Mouse (Mus musculus) embryo, embryonic 11.5 days (tissue): ENCODE measurements around the gene Tef.
A peak's percentile ranks its signal among the peaks of the same experiment; 100 is the strongest.

Experiments used
- DNase-seq: peaks from one replicate; pipeline ENCODE4 v3.0.0-alpha.2; 2012; ENCODE audit warnings: low read depth, low spot score

Tef gene

GRCm38 (mm10) chr15:81798421-81798820 lies 3.8 kb upstream of the Tef start:
- DNase-seq, result no peak

DNA sequence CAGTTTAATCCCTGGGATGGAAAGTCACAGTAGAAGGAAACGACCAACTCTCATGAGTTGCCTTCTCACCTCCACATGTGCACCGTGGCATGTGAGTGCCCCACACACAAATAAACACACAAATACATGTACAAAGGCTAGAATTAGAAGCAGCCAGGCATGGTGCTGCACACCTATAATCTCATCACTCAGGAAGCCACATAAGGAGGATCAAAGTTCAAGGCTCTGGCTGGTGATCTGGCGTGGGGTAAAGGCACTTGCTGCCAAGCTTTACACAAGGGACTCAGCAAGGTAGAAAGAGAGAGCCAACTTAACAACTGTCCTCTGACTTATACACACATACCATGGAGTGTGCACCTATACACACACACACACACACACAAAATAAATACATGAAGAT lies 1.8 kb upstream of the Tef start:
- DNase-seq, result no peak

DNA sequence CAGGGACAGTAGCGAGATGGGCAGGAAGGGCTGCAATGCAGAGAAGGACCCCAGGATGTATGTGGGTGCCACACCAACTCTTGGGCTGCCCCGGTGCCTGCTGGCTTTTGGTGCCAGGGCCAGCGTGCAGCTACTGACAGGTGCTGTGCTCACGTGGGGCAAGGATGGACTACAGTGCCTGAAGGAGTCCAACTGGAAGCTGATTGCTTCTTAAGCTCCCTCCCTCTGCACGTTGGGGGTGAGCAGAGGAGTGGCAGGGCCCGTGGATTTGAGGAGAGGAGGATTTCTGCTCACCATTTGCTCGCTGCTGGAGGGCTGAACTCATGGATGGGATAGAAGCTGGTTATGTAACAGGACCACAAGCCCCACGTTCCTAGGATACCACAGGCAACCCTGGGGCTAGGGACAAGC lies 725 bp downstream of the Tef start:
- no peak for DNase-seq

DNA sequence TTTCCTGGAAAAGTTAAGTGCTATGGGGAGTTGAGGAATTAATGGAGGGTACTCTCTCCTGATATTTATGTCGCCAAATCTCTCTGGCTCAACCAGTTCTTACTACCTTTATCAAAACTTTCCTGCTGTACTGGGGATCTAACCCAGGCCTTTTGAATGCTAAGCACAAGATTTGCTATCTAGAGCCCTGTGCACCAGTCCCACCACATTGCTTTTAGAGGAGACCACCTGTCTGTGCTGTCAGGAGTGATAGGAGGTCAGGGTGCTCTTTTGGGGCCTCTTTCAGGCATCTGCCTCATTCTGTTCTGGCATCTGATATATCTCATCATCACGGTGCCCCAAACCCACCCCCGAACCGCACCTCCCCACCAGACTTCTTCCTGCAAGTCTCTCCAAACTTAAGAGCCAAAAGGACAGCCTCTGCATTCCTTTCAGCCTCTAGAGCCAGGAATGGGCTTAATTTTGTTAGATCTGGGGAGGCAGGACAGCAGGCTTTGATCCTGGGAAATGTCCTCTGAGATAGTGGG lies 1.3 kb downstream of the Tef start:
- no peak for DNase-seq

GRCm38 (mm10) chr15:81804172-81804571 lies 2.0 kb downstream of the Tef start:
- no peak for DNase-seq

GRCm38 (mm10) chr15:81804883-81805282 lies 2.7 kb downstream of the Tef start:
- DNase-seq, result no peak

- DNase-seq, result peak; percentile 13
Observed at GRCm38 (mm10) chr15:81805624-81806023, 3.4 kb downstream of the Tef start.

DNA sequence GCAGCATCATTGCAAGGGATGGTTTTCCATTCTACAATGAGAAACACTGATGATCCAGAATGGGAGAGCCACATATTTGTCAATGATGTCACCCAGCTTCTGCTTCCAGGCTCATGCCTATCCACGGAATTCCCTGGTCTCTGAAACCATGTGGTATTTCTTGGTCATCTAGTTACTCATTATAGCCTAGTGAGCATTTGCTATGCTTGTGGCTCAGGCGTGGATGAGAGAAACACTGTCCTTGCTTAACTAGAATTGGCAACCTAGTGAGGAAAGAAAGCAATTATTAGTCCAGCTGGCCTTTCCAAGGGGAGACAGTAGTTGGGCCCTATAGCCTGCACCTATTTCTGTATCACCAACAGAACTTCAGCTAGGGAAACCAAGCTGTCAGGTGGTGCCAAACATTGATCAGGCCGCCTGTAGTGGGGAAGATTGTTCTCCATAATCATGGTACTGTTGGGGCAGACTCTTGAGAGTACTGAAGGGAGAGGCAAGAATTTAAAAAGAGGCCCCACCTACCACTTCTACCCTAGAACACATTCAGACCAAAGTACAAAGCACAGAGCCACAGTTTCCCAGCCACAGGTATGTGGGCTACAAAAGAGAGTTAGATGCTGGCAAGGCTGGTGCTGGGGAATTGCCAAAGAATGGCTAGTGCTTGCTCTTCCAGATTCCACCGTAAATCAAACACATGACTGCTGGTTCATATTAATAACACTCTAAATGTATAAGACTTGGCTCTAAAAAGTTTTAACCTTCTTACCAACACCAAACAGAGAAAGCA lies 4.6 kb downstream of the Tef start:
- DNase-seq, result no peak

DNA sequence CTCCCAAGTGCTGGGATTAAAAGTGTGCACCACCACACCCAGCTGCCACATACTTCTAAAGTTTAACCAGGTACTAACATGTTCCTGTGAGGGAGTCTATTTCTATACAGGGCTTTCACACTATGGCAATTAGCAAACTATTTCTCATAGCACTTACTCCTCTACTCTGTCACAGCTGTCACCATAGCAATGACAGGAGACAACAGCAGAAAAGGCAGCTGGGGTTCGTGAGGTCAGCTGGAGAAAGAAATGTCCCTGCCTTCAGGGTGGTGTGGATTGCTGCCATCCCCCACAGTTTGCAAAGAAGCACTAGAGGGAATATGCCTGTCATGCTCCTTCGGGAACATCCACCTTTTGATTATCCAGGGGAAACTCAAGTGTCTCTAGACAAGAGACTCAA lies 6.6 kb downstream of the Tef start:
- no peak for DNase-seq

DNA sequence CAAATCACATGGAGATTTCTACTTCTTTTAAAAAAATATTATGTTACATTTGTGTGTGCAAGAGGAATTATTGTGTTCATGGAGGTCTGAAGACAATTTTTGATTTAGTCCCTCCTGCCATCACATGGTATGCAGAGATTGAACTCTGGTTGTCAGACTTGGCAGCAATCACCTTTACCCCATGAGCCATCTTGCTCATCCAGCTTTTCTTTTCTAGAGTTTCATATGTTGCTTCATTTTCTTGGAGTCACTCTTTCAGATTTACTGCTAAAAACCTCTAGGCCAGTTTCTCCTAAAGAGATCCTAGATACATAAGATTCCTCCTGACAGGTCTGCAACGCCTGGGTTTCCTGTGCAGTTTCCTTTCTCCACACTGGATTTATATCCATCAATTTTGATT lies 7.3 kb downstream of the Tef start:
- no peak for DNase-seq

DNA sequence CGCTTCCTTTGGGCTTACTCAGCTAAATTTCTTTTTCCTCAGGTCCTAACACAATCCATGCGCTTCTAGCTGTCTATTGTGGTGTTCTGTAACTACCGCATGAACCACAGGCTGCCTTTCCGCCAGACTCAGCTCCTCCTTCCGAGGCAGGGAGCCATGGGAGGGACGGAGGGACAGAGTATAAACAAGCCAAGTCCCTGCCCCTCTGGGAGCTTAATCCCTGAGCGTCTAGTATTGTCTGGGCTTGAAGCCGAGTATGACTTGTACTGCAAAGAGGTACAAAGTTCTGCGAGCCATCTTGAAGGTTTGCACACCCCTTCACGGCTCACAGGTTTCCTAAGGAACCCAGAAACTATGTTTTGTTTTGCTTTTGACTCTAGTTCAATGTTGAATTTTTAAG lies 7.9 kb downstream of the Tef start:
- DNase-seq, result peak; percentile 32

GRCm38 (mm10) chr15:81810671-81811598 lies 8.7 kb downstream of the Tef start:
- peak; percentile 96 for DNase-seq

- DNase-seq, result no peak
Observed at GRCm38 (mm10) chr15:81811599-81811996, 9.4 kb downstream of the Tef start.

DNA sequence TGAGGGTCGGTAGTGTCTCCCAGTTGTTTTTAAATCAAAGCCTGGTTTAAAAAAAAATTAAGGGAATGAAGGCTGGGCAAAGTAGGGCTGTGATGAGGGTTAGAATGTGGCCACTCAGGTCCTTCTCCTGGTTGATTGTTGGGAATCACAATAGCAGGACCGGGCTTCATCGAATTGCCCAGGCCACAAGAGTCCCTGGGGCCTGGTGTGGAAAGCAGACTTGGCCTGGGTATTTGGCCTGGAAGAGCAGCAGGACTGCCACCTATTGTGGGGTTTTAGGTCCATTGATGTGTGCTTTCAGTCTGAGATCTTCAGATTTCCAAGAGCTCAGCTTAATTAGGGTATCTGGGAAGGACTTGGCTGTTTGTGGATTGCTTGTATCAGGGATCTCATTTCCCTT lies 10.1 kb downstream of the Tef start:
- no peak for DNase-seq

DNA sequence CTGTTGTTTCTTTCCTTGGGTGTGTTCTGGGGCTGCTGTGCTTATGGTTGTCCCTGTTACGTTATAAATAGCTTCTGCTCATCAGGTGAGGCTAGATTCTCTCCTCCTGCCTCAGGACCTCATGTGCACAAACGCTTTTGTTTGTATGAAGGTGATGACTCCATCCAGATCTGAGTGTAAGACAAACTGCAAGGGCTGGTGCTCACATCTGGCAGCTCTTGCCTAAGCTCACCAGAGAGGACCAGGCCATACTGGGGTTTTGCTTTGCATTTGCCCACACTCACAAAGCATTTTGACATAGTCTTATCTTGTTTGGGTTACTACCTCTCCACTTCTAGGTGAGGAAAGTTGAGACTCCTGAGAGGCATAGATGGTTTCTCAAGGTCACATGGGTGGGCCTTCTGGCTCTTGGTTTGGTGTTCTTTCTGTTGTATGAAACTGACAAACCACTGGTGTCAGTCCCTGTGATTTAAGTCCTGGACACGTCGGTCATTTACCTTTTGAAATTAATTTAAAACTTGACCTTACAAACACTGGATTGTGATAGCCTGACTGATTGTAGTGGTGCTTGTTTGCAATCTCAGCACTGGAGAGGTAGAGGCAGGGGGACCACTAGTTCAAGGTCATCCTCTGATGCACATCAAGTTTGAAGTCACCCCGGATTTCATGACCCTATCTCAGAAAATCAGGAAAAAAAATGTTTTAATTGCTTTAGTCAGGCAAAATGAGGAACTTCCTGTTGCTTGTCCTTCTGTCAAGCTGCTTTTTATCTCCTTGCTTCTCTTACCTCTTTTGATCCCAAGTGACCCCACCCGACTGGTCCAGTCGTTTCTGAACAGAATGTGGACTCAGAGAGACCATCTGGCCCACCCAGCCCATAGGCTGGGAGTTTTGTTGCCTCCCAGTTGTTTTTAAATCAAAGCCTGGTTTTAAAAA lies 10.7 kb downstream of the Tef start:
- no peak for DNase-seq

- DNase-seq, result no peak
Observed at GRCm38 (mm10) chr15:81813986-81814705, 11.9 kb downstream of the Tef start.

GRCm38 (mm10) chr15:81814716-81815370 lies 12.6 kb downstream of the Tef start:
- no peak for DNase-seq

DNA sequence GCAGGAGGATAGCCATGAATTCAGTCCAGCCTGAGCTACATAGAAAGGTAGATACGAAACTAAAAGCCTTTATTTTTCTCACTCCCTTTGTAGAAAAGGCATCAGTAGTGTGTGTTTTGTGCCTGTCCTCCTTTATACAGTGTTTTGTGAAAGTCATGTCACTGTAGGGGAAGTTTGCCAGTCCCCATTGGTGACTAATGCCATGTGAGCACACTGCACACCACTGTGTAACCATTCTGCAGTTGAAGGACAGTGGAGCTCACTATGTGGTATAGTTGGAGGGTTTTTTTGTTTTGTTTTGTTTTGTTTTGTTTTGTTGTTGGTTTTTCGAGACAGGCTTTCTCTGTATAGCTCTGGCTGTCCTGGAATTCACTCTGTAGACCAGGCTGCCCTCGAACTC lies 16.2 kb downstream of the Tef start:
- DNase-seq, result no peak

GRCm38 (mm10) chr15:81822631-81823030 lies 20.4 kb downstream of the Tef start:
- no peak for DNase-seq

GRCm38 (mm10) chr15:81824832-81825231 lies 22.6 kb downstream of the Tef start:
- DNase-seq, result no peak
